Mouse (Mus musculus) adrenal gland, adult 10 weeks (tissue): ENCODE measurements around the gene Tmem204. TPM values are rescaled to one million over a fixed set of nuclear protein-coding genes. Genes with fewer than 3 reads are reported as not detected.

ENCODE experiments used
- polyA plus RNA-seq: library from polyadenylated mRNA; stranded (reverse); fragments of 350-450 nt; fragmentation: Illumina TruSeq; extraction: RNeasy Lipid Tissue Mini Kit (QIAGEN cat#74804); gene quantifications from one replicate; pipeline ENCODE4 v1.2.3, GENCODE M21; 2014; ENCODE audit warnings: low read depth, low replicate concordance

The Tmem204 gene
- 16.2 TPM for polyA plus RNA-seq

DNA sequence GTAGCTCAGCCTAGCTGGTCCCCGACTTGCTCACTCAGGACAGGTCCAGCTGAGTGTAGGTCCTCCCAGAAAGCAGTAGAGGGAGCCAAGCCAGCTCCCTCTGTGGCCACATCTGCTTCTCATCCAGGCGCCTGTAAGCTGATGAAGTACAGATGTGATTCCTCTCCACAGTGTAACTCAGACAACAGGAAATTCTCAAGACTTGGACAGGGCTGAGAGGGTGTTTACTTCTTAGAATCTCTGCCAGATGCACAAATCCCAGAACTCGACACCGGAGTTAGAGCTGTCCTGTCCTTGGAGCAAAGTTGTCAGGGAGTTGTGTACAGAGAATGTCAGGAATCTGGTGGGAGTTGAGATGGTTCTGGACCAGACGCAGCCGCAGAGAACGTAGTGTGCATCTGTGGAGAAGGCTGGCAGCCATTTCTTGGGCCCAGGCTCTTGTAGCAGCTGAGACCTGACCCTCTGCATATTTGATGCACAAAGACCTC, at the start of gene Tmem204:
Tmem204 (minus strand) TSS at position 148 of the 488 bp plus-strand sequence.

GRCm38 (mm10) chr17:25120406-25120805, 37.0 kb upstream of the Tmem204 start, which contains the start of gene Ptx4:
TSS of gene Ptx4 (plus strand) at chr17:25120760.

DNA sequence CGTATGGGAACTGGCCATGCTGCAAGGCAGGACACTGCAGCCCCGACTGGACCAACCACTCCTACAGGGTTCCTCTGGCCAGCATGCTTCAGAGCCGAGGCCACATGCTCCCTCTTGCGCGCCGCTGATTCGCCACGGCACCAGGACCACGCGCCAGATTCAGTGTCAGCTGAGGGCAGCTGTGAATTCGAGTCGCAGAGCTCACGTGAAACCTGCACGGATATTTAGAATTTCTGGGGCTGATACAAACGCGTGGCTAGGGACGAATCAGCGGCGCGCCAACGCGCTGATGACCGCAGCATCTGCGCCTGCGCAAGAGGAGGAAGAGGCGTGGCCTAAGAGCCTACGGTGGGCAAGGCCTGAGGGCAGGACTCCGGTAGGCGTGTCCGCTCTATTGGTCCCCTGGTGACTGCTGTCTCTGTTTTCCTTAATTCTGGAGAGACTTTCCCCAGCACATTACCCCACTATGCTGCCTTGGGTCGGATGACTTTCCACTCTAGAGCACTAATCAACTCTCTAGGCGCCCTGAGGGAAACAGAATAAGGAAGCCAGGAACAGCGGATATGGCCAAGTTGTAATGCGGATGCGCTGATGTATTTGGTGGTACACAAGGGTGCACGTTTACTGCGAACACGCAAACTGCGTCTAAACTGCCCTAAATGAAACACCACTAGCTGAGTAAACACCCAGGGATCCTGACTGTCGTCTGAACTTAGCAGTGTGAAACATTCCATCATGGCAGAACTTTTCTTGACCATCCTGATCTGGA, 32.5 kb upstream of the Tmem204 start, which contains the start of gene Telo2:
Telo2 (minus strand) TSS at position 304 of the 769 bp plus-strand sequence.

DNA sequence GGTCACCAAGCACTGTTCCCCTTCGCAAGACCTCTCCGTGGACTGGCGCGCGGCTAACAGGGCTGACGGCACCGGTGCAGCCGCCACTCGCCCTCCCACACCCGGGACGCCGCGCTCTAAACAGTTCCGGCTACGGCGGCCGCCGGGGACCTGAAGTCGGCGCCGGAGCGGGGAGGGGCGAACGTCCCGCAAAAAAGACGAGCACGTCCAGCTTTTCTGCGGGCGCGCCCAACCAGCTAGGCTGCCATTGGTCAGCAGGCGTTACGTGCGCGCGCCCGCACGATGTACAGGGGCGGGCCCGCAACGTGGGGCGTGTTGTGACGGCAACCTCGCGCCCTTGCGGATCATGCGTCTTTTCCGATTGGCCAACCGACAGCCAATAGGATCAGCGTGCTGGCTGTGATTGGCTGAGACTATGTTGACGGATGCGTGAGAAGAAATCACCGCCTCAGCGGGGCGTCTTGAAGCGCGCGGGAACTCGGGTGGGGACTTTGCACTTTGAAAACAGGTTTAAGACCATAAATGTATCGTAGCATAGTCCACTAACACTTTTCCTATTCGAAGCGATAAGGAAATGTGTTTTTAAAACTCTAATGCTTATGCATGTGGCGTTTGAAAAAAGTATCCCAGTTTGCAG, 67.6 kb downstream of the Tmem204 start, which contains the start of the genes Cramp1l and Ift140:
Cramp1l (minus strand) TSS at position 134 of the 637 bp plus-strand sequence.
Ift140 (plus strand) TSS at position 431 of the 637 bp plus-strand sequence.

Other genes starting within 250 kb of the Tmem204 start
- gene Hagh, start 243.4 kb downstream of the Tmem204 start, polyA plus RNA-seq: 14.6 TPM
- gene Fahd1, start 233.2 kb downstream of the Tmem204 start, polyA plus RNA-seq: 80.9 TPM
- gene Igfals, start 217.6 kb downstream of the Tmem204 start, polyA plus RNA-seq: not detected
- 5.1 TPM for gene Nubp2, start 197.2 kb downstream of the Tmem204 start, polyA plus RNA-seq
- gene Spsb3, start 196.9 kb downstream of the Tmem204 start, polyA plus RNA-seq: 0.47 TPM
- 3.1 TPM for gene Eme2, start 188.5 kb downstream of the Tmem204 start, polyA plus RNA-seq
- 2.6 TPM for gene Mrps34, start 188.5 kb downstream of the Tmem204 start, polyA plus RNA-seq
- gene Nme3, start 187.1 kb downstream of the Tmem204 start, polyA plus RNA-seq: 6.5 TPM
- gene Mapk8ip3, start 146.6 kb downstream of the Tmem204 start, polyA plus RNA-seq: 11.4 TPM
- gene Jpt2, start 122.9 kb downstream of the Tmem204 start, polyA plus RNA-seq: 27.1 TPM
- 8.4 TPM for gene Cramp1l, start 67.8 kb downstream of the Tmem204 start, polyA plus RNA-seq
- gene Ift140, start 67.5 kb downstream of the Tmem204 start, polyA plus RNA-seq: 19.1 TPM
- 0.93 TPM for gene Telo2, start 32.4 kb upstream of the Tmem204 start, polyA plus RNA-seq
- not detected for gene Ptx4, start 37.2 kb upstream of the Tmem204 start, polyA plus RNA-seq
- gene Clcn7, start 49.8 kb upstream of the Tmem204 start, polyA plus RNA-seq: 5.0 TPM
- gene Ccdc154, start 78.9 kb upstream of the Tmem204 start, polyA plus RNA-seq: not detected
- not detected for gene Gm38655, start 91.9 kb upstream of the Tmem204 start, polyA plus RNA-seq
- gene BC003965, start 101.0 kb upstream of the Tmem204 start, polyA plus RNA-seq: 26.4 TPM
- gene Unkl, start 104.8 kb upstream of the Tmem204 start, polyA plus RNA-seq: 20.4 TPM
- 16.7 TPM for gene Gnptg, start 156.5 kb upstream of the Tmem204 start, polyA plus RNA-seq
- gene Tsr3, start 156.6 kb upstream of the Tmem204 start, polyA plus RNA-seq: 5.5 TPM
- 1.1 TPM for gene Baiap3, start 172.8 kb upstream of the Tmem204 start, polyA plus RNA-seq
- 280 TPM for gene Ube2i, start 191.0 kb upstream of the Tmem204 start, polyA plus RNA-seq
- not detected for gene Prss34, start 214.8 kb upstream of the Tmem204 start, polyA plus RNA-seq
- not detected for gene Prss28, start 225.1 kb upstream of the Tmem204 start, polyA plus RNA-seq
- not detected for gene Prss29, start 235.1 kb upstream of the Tmem204 start, polyA plus RNA-seq